Mouse (Mus musculus) heart, postnatal 25 days (tissue): Measurements from ENCODE around the gene Rpl22. TPM values are rescaled to one million over a fixed set of nuclear protein-coding genes. Genes with fewer than 3 reads are reported as not detected.

Experiments used
- DNase-seq: peaks from one replicate; pipeline ENCODE4 v3.0.0; 2022; ENCODE audit warnings: low spot score
- intact Hi-C: fragments of 180-260 bp; cut with DNase I; formaldehyde crosslinking; loops from one replicate; pipeline ENCODE4 v1.15.1; 2025
- total RNA-seq, 2 experiments: library from RNA; stranded (reverse); gene quantifications; 2 replicates each; pipeline ENCODE4 v1.2.3; 2021

The Rpl22 gene
- total RNA-seq, 2 experiments from 2014 or later: 254 TPM

DNA sequence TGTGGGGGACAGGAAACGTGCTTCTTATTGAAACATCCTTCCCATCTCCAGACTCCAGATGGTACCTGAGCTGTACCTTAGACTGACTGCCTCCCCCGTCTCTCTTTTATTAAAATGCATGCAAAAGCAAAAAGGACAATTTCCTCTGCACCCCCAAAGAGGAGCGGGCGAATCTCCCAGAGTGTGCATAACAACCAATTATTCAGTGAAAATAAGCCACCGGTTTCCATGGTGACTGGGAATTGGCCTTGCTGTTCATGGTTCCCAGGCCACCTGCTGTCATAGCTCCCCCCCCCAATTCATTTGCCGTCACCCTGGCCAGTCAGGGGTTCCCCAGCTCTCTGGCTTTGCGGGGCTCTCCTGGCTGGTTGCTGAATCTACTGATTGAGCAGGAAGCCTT is 39.7 kb downstream of the Rpl22 start:
- no peak for DNase-seq
- intact Hi-C loops: no loop called here

DNA sequence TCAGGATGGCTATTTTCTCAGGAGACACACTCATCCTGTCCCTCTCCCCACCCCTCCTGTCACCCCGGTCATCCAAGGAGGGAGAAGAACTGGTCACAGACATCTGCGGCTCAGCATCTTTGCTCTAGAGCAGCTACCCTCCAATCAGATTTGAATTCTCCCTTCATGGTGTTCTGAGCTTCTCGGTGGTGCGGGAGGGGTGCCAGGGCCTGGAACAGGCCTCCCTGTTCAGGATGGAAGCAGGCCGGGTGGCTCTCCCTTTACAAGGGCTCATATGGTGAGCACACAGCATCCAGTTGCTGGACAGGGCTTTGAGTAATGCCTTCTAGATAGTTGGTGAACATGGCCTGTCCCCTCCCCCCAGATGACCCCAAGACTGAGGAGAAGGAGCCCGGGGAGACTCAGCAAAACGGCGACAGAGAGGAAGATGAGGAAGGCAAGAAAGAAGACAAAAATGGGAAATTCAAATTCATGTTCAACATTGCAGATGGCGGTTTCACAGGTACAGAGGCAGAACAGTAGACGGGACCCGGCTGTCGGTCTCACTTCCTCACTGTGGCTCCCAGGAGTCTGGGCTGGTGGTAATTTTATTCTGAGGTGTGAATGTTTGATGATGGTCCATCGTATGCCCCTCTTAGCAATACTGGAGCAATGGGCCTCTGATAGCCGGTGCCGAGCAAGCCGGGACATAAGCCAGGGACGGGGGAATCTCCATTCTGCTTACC is 57.1 kb downstream of the Rpl22 start:
- intact Hi-C loops: no loop called here
- no peak for DNase-seq

Other genes starting within 250 kb of the Rpl22 start
- gene Tnfrsf25, start 209.8 kb upstream of the Rpl22 start, total RNA-seq: 1 to 10 TPM; 2.9 to 3.0 TPM
- 1 to 10 TPM; 1.7 to 2.2 TPM for gene Espn, start 173.4 kb upstream of the Rpl22 start, total RNA-seq
- not detected for gene Hes2, start 166.9 kb upstream of the Rpl22 start, total RNA-seq
- 10 to 100 TPM; 53.4 to 58.8 TPM for gene Acot7, start 147.6 kb upstream of the Rpl22 start, total RNA-seq
- gene Gpr153, start 51.5 kb upstream of the Rpl22 start, total RNA-seq: 10 to 100 TPM; 14.3 to 14.9 TPM
- gene Hes3, start 34.1 kb upstream of the Rpl22 start, total RNA-seq: not detected
- gene Icmt, start 28.5 kb upstream of the Rpl22 start, total RNA-seq: 10 to 100 TPM; 25.2 to 26.7 TPM
- 10 to 100 TPM; 69.6 to 73.3 TPM for gene Rnf207, start 6.7 kb upstream of the Rpl22 start, total RNA-seq
- under 1 TPM; 0.08 to 0.14 TPM for gene Chd5, start 12.9 kb downstream of the Rpl22 start, total RNA-seq
- gene Nphp4, start 151.0 kb downstream of the Rpl22 start, total RNA-seq: 1 to 10 TPM in 1 of 2 experiments, under 1 TPM in 1; 0.89 to 1.2 TPM
- gene Kcnab2, start 152.1 kb downstream of the Rpl22 start, total RNA-seq: 1 to 10 TPM; 2.1 to 3.4 TPM